8 mouse cellular contexts compared by ENCODE assay signal in the genomic region with DNA sequence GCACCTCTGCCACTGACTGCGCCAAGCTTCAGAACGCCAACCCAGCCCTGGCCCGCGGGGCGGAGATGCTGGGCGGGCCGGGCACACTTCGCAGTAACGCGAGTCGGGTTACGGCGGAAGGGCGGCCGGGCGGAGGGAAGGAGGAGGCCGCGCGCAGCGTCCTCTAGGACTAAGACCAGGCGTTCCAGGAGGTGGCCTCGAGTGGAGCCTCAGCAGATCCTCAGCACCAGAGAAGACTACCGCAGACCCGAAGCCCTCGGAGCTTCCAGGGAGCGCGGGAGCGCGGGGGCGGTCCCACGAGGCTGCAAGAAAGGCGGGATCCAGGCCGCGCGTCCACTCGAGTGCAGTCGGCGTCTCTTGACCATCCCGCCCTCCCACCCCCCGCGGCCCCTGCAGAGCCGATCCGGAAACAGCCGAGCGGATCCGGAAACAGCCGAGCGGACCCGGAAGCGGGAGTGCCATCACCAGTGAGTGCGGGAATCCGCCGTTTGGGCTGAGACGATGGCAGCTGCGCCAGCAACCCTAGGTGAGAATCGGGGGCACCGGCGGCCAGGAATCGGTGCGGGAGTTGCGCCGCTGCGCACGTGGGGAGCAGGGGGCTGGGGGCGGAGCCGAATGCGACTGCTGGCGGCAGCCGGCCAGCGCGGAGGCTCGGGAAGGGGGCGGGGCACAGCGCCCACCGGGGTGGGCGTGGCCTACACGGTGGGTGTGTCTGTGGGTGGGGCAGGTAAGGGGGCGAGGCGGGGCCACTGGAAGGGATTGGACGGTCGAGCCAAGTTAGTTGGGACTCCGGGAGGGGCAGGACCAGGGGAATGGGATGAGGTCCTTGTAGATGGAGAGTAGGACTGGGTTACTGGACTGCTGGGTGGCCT. TPM values are rescaled to one million over a fixed set of nuclear protein-coding genes. Genes with fewer than 3 reads are reported as not detected.
DNase-seq lines count a peak whose midpoint lies in the region; ATAC-seq lines count a peak whose summit lies in the region.

A gene (plus strand): TSS at position 129 of the 872 bp plus-strand sequence.

- 0 out of 2 replicates have a peak, but pooled peaks cover 2% of the 10 kb centered on the region for H3K36me3 ChIP-seq in hindbrain, embryonic 16.5 days (ENCODE audit: control insufficient read depth, insufficient read depth, low read length)
- H3K36me3 ChIP-seq in macrophage (ENCODE audit: inconsistent target) = no peaks in the 10 kb centered on the region

- H3K27me3 ChIP-seq in hindbrain, embryonic 16.5 days (replicated peaks; ENCODE audit: control insufficient read depth, insufficient read depth, low read length) = no peaks in the 10 kb centered on the region

- no peaks in the 10 kb centered on the region for H3K9me3 ChIP-seq in hindbrain, embryonic 16.5 days (ENCODE audit: control insufficient read depth, low read length)

- H3K4me1 ChIP-seq in hindbrain, embryonic 16.5 days (ENCODE audit: control insufficient read depth, insufficient read depth, low read depth, low read length) = peaks cover 15% of the 10 kb centered on the region

- peak; percentile 78 for DNase-seq in T-cell, adult 2 months (ENCODE audit: low spot score)
- peak; percentile 99 for DNase-seq in cerebellum, postnatal 36 days
- peak; percentile 96 for DNase-seq in gastrocnemius, adult 18-20 months (ENCODE audit: low spot score)
- peak; percentile 94 to 98 for DNase-seq in left cerebral cortex, adult 18-20 months (ENCODE audit: low spot score in 2 of 2)
- DNase-seq in right cerebral cortex, adult 18-20 months = peak; percentile 91
- peak; percentile 96 for DNase-seq in urinary bladder, postnatal 10 days (ENCODE audit: low spot score)

- H3K4me2 ChIP-seq in hindbrain, embryonic 16.5 days (ENCODE audit: low read length) = peak within 1 kb of the TSS; percentile 93

- H3K4me3 ChIP-seq in hindbrain, embryonic 16.5 days (ENCODE audit: low read length) = peak within 1 kb of the TSS; percentile 83
- H3K4me3 ChIP-seq in macrophage (ENCODE audit: inconsistent target) = peak within 1 kb of the TSS; percentile 45

- H3K9ac ChIP-seq in hindbrain, embryonic 16.5 days (ENCODE audit: low read depth, low read length) = peak within 1 kb of the TSS; percentile 88

- peak; percentile 97 for ATAC-seq in hindbrain, embryonic 16.5 days

- peak within 1 kb of the TSS; percentile 86 for H3K27ac ChIP-seq in hindbrain, embryonic 16.5 days (ENCODE audit: low read depth, low read length)
- H3K27ac ChIP-seq in macrophage = no peak within 1 kb of the TSS

- WGBS in hindbrain, embryonic 16.5 days = under 1% methylated on average over 60 of the region's 82 CpGs
- WGBS in macrophage (ENCODE audit: missing documents) = under 1% methylated on average over 76 of the region's 82 CpGs

- peaks cover 4% of the 10 kb centered on the region; the same call in 1 of the 2 replicates for H3K79me2 ChIP-seq in macrophage (ENCODE audit: inconsistent target)

RNA-seq across cellular contexts. Expression of the gene that starts here (rescaled TPM):
- 10 to 100 TPM; 10.6 to 13.1 TPM for total RNA-seq in gastrocnemius, adult 18-20 months (2021)
- 23.1 and 26.0 TPM in 2 replicates for polyA plus RNA-seq in hindbrain, embryonic 16.5 days (2015; fragmentation: Nextera tagmentation; extraction: Ambion mirVana)
- total RNA-seq in left cerebral cortex, adult 18-20 months (2021) = 10 to 100 TPM; 14.0 to 14.6 TPM
- total RNA-seq in macrophage (2018; cell fraction: chromatin; rRNA removed) = 100 to 1,000 TPM in 4 of 26 experiments, 10 to 100 TPM in 22; 35.6 to 131 (median 83.6) TPM
- total RNA-seq in macrophage (2018; cell fraction: cytosol; rRNA removed) = 10 to 100 TPM in 25 of 26 experiments, 1 to 10 TPM in 1; 9.8 to 18.9 (median 13.5) TPM
- total RNA-seq in macrophage (2018; cell fraction: nucleus; rRNA removed) = 10 to 100 TPM; 17.9 to 54.6 (median 31.1) TPM
- 12.9 to 17.8 TPM (median 13.9 TPM) in 3 replicates for polyA plus RNA-seq in macrophage (2018)
